Mouse (Mus musculus) lung, postnatal 14 days (tissue): ENCODE measurements around the gene C2.
A peak's percentile ranks its signal among the peaks of the same experiment; 100 is the strongest.

Experiments used
- DNase-seq: peaks from one replicate; pipeline ENCODE4 v3.0.0; 2021

C2 gene

DNA sequence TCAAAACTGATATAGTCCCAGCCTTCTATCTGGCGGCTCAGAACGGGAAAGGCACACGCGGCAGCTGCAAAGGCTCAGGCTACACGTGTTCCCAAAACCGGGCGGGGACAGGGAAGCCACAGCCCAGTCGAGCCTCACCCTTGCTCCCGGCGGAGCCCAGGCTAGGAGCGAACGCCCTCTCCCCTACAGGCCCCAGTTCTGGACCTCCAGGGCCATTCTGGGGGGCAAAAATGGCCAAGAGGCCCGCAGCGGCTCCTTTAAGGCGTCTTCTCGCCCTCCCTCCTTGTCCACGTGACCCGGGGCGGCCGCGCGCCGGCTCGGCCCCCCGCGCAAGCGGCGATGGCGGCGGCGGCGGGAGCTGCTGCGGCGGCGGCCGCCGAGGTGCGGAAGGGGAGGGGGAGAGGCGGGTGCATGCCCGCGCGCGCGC, at the start of gene C2, which contains the start of gene Ehmt2:
TSS of gene C2 (minus strand) at position 106 of the 427 bp plus-strand sequence.
TSS of gene Ehmt2 (plus strand) at position 310 of the 427 bp plus-strand sequence.
- DNase-seq: peak; percentile 76

DNA sequence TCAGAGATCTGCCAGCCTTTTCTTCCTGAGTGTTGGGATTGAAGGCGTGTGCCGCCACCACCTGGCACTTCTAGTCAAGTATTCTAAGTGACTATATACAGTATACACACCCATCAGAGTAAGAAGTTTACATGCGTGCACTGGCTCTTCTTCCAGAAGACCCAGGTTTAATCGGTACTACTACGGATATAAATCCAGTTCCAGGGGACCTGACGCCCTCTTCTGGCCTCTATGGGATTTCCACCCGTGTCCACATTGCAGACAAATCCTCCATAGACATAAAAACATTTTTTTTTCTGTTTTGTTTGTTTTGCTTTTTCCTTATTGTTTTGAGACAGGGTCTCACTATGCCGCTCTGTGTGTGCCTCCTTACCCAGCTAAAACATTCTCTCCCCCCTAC, 49.5 kb upstream of the C2 start:
- peak; percentile 39 for DNase-seq

DNA sequence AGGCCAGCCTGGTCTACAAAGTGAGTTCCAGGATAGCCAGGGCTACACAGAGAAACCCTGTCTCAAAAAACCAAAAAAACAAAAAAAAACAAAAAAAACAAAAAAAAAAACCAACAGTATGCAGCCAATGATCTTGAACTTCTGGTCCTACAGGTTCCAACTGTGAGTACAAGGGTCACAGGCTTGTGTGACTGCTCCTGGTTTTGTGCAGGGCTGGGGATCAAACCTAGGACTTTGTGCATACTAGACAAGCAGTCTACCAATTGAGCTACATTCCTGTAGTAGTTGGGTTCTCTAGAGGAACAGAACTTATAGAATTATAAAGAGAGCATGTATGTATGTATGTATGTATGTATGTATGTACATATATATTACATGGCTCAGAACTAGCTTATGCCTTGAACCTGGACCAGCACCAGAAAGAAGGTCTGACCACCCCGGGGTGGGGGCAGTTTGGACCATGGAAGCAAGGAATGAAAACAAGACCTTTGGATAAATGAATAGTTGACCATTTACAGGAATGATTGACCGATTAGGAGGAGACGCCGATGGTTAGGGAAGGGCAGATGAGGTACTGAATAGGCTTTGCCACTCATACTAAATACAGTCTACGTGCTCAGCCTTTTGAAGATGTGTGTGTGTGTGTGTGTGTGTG, 48.5 kb upstream of the C2 start:
- DNase-seq: no peak

DNA sequence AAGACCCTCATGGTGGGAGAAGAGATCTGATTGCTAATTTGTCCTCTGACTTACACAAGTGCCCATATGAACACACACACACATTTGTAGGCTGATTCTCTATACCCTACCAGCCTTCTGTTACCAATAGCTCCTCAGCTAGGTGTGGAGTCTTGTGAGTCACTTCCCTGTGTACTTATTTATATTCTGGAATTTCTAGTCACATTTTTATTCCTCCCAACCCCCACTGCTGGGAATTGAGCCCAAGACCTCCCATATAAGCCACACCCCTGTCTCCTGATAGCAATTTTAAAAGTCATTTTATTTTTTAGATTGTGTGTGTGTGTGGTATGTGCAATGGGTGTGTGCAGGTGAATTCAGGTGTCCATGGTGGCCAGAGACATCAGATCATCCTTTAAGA, 46.3 kb upstream of the C2 start:
- no peak for DNase-seq

DNA sequence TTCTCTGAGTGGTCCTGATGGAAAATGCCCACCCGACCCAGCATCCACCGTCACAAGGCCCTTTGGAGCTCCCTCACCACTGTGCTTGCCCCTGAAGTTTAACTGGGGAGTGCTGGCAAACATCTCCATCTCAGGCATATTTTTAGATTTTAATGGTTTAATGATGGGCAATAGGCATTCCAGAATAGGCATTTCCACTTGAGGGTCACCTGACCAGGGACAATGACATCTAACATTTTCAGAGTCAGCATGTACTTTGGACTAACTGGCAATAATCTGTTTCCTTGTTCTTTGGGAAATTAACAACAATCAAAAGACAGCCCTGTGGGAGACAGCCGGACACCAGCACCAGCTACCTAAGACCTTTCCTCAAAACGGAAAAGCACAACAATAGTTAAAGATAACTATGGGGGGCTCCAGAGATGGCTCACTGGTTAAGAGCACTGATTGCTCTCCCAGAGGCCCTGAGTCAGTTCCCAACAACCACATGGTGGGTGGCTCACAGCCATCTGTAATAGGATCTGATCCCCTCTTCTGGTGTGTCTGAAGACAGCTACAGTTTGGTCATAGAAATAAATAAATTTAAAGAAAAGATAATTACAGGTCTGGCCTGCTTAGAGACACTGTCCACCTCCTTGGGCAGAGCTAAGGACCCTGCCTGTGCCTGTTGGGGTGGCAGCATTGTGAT, 45.2 kb upstream of the C2 start:
- DNase-seq: no peak

DNA sequence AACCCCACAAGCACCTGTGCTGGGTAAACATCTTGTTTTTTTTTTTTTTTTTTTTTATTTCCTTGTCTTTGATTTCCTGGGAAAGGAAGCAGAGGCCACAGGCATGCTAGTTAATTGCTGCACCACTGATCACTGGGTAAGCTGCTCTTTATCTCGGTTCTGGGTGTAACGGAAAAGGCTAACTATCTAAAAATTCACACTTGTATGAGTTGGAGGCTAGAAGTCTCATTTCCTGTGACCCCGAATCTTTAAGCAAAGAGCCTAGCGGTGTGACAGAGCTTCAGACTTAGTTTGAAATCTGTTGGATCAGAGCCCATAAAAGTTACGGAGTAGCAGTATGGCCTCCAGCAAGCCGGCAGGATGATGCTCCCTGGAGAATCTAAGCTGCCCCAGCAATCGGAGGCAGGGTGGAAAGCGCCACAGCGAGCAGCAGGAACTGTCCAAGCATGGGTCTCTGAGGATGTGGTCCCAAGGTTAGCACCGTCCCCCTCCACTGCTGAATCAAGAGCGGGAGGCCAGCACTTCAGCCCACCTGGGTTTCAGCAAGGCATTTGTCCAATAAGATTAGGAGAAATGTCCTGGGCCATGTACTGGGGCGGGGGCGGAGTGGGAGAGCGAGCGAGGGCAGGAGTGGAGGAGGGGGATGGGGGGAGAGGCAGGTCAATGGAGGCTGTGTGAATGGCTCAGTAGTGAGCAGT, 43.4 kb upstream of the C2 start:
- DNase-seq: no peak

DNA sequence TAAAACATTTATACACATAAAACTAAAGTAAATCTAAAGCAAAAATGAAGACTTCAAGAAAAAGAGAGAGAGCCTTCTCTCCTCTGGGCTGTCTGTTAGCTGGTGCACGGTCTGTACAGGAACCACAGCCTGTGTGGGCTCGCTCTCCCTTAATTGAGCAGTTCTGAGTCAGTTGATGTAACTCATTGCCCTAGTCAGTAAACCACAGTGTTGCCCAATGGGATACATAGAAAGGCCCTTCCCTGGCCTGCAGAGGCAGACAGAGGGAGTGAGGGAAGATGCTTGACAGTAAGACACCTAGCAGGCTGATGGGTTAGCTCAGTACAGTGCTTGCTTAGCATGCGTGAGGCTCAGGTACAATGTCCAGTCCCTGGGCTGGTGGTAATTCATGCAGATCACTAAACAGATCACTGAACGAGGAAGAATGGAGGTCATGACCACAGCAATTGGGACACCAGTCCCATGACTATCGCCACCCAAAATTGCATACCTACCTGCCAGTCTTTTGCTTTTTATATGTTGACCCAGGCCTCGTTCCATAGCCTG, 40.0 kb upstream of the C2 start:
- DNase-seq: no peak

DNA sequence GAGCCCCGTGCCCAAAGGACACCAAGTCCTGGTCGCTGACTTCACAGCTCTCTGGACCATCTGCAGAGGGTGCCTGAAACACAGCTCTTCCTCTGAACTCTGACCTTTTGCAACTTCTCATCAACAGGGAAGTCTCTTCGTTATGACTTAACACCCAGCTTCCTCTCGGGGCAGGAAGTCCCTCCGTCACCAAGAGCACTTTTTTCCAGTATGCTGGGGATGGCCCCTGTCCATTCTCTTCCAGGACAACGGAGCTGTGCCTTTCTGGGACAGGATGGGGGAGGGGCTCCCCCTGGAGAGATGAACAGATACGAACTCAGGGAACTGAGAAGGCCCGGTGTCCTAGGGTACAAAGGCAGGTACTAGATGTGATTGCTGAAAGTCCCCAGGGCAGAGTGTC, 36.8 kb upstream of the C2 start:
- no peak for DNase-seq

DNA sequence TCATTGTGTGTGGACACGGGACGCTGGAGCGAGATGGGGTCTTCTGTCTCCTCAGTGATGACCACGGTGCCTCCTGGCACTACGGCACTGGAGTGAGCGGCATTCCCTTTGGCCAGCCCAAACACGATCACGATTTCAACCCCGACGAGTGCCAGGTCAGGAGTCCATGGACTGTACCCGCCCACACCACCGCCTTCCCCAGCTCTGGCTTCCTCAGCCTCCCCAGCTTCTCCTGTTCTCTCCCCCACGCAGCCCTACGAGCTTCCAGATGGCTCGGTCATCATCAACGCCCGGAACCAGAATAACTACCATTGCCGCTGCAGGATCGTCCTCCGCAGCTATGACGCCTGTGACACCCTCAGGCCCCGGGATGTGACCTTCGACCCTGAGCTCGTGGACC, 36.0 kb upstream of the C2 start:
- no peak for DNase-seq

DNA sequence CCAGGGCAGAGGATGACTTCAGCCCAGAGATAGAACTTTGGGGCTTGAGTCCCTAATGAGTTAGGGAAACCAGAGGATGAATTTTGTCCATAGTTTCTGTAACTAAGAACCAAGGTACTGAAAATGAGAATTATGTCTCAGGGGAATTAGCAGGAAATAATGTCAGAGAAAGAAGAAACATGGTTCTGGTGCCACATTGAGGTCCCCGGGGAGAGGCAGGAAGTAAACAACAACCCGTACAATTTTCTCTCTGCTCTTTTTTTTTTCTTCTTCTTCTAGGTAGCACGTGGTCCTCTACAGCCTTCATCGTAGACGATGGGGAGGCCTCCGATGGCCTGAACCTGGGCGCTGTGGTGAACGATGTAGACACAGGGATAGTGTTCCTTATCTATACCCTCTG, 34.2 kb upstream of the C2 start:
- no peak for DNase-seq

DNA sequence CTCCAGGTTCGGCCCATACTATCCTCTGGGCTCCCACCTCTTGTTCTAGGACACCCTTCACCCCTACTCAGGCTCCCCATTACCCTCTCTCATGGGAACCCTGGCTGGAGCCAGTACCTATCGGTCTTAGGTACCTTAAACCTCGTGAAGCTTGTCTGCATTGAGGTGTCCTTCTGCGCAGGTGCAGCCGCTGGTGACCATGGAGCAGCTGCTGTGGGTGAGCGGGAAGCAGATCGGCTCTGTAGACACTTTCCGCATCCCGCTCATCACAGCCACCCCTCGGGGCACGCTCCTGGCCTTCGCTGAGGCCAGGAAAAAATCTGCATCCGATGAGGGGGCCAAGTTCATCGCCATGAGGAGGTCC, 33.7 kb upstream of the C2 start:
- no peak for DNase-seq

DNA sequence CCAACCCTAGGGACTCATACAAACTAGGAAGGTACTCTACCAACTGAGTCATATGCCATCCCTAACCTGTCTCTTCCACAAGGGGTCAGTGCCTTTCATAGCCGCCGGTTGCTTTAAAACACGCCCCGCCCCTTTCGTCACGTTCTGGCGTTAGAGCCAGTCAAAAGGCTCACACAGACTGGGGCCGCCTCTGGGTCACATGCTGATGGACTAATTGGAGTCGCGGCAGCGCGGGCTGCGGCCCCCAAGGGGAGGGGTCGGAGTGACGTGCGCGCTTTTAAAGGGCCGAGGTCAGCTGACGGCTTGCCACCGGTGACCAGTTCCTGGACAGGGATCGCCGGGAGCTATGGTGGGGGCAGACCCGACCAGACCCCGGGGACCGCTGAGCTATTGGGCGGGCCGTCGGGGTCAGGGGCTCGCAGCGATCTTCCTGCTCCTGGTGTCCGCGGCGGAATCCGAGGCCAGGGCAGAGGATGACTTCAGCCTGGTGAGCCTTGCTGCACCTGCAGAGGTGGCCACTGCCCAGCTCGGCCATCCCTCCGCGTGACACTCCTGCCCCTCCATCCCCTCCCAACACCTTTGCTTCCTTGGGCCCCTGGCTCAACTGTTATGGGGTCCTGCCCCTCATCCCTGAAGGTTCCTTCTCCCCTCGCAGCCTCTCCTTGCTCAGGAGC, 33.1 kb upstream of the C2 start, which contains the start of gene Neu1:
TSS of gene Neu1 (plus strand) at position 193 of the 674 bp plus-strand sequence.
- DNase-seq: peak; percentile 99

DNA sequence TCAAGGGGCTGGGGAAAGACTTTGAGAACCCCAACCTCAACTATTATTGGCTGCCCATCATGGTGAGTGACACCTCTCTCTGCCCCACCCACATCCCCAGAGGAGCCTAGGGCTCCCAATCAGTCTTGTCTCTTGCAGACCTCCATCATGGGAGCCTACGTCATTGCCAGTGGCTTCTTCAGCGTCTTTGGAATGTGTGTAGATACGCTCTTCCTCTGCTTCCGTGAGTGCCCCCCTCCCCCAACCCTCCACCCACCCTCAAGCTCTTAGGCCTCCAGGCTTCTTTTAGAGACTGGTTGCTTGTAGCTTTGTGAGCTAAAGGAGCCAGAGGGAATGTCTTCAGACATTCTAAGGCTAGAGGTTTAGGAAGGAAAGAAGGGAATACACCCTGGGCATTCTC, 30.8 kb upstream of the C2 start:
- no peak for DNase-seq

DNA sequence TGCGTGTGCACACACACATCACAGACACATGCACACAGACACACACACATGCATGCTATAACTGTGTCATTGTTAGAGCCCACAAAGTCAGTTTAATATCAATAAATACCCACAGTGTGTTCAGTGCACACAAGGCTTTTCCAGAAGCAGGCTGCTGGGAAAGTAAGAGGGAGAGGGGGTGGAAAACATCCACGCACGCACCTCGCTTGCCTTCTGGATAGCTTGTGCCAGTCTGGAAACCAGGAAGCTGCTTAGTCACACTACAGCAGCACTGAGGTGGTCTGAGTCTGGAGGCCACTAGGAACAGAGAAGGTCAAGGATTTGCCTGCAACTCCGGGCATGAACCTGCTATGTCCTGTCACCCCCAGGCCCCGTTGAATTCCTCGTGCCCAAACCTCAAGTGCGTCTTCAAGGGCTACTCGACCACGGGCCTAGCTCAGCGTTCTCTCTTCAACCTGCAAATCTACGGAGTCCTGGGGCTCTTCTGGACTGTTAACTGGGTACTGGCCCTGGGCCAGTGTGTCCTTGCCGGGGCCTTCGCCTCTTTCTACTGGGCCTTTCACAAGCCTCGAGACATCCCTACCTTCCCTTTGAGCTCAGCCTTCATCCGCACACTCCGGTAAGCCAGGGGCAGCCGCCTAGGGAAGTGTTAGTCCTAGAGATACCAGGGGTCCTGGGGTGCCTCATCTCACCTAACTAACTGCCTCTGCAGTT, 29.4 kb upstream of the C2 start:
- no peak for DNase-seq

DNA sequence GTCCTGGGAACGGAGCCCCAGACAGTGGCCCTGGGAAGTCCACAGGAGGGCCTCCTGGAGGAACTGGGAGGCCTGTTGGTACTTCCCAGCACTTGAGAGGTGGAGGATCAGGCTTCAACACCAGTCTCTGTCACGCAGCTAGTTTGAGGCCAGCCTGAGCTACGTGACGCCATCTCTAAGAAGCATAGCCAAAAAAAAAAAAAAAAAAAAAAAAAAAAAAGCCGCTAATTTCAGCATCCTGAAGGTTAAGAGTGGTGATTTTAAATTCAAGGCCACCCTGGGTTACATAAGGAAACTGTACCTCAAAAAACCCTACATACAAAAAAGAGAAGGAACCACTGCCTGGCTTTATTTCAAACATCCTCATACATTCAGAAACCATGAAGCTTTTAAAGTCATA, 26.2 kb upstream of the C2 start:
- no peak for DNase-seq

DNA sequence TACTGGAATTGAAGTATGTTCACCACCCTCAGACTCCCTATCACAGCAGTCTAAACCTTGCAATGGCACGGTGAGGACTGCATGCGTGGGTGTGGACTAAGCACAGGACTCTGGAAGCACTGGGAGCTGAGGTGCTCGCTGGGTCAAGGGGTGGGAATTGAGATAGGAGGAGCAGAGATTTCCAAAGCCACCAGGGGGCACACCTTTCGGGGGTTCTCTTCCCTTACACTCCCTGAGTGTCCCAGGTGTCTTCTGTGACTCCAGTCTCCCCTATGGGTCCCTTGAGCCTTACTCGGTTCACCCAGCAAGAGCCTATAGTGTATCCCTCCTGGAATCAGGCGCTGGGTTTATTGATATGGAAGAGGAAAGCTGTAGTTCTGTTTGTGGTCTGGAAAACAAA, 24.9 kb upstream of the C2 start:
- no peak for DNase-seq

DNA sequence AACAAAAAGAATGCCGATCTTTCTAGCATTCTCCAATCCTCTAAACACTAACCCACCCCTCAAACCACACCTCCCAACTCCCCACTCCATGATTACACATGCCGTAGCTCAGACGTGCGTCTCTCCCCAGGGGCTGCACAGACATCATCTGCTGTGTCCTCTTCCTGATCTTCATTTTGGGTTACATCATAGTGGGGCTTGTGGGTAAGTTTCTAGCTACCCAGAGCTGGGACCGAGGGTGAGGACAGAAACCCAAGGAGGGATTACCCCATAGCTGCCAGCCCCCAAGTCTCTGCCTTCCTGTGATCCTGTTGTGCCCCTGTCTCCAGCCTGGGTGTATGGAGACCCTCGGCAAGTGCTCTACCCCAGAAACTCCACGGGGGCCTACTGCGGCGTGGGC, 19.1 kb upstream of the C2 start:
- DNase-seq: no peak

DNA sequence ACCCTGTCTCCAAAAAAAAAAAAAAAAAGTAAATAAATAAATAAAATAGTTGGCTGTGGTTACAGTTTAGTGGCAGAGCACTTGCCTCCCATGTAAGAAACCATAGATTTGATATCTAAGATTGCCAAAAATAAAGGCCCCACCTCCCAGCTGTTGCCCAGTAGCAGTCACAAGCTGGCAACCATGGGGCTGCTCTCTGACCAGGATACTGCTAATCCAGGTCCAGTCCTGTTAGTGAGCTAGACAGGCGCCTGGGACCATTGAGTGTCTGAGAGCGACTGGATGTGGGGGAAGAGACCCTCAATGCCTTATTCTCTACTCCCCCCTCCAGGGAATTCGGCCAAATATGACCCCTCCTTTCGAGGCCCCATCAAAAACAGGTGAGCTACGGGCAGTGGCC, 18.3 kb upstream of the C2 start:
- DNase-seq: no peak

DNA sequence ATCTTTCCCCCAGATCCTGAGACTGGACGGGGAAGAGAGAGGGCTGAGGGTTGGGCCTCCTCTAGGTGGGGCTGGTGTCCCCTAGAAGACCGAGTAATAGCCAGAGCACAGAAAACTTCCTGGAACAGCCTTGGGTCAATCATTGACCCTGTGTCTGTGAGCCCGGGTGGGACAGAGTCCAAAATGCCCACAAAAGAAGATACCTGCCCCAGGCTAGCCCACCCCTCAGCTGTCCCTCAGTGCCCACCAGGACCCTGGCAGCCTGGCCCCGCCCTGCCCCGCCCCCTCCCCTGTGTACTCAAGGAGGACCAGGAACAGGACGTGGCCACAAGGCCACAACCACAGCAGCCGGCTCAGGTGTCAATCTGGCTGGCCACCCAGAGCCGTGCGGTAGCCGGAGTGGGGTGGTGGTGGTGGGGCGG, 17.4 kb upstream of the C2 start:
- peak; percentile 25 for DNase-seq

DNA sequence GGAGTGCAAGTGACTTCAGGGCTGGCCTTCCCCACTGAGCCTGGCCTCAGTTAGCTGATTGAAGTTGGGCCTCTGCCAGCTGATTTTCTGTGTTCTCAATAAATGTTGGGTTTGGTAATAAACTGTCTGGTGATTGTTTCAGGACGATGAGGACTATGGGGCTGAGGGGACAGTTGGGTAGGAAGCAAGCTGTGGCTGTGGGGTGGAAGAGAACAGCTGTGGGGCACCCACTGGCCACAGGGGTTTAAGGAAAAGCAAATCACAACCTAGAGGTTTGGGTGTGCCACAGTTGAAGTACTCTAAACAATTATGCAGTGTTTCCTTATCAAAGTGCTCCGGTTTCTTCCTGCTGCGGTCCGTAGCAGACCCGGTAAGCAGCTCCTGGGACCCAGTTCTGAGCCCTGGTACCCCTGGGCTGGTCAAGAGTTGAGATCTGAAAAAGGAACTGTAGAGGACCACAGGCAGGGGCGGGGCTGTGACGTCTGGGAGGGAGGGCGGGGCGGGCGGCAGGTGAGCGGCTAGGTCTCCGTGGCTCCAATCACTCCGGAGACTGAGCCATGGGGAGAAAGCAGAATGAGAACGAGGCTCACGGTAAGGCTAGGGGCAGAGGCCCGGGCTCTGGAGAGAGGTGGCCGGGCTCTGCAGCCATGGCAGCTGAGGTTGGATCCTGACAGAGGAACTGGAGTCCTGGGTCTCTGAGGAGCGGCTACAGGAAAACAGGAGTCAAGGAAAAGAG, 16.0 kb upstream of the C2 start, which contains the start of gene Slc44a4:
TSS of gene Slc44a4 (plus strand) at position 537 of the 736 bp plus-strand sequence.
- DNase-seq: peak; percentile 13

DNA sequence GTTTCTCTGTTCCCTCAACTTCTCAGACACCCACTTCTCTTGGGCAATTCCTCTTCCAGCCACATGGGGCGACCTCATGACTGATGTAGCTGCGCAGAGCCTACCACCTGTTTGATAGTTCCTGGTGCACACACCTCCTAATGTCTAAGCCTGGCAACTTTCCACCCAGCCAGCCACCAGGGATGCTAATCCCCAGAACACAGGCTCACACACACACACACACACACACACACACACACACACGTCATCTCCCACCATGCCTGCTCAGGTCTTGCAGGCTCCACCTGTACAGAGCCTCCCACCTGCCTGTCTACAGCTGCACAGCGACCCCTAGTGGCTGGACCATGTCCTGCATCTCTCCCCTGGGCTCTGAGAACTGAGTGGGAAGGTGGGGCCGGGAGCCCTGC, 13.9 kb upstream of the C2 start:
- peak; percentile 90 for DNase-seq

DNA sequence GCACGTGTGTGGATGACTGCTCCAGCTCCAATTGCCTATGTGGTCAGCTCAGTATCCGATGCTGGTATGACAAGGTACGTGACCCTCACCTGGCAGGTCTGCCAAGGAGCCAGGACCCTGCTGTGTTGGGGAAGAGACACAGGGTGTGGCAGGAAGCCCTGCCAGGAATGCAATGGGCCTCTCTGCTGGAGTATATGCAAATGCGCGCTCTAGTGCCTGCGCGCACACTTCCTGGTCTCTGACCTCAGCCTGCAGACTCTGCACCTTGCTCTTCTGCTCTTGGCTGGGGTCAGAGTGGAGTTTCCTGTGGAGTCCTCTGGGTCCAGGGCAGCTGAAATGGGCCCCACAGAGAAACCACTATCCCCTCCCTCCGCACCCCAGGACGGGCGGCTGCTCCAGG, 12.9 kb upstream of the C2 start:
- DNase-seq: no peak
